Mouse (Mus musculus) lung, embryonic 16.5 days (tissue): Measurements from ENCODE around the gene Pomp. TPM values are rescaled to one million over a fixed set of nuclear protein-coding genes. Genes with fewer than 3 reads are reported as not detected.

Experiments used
- polyA plus RNA-seq: library from polyadenylated mRNA; unstranded; fragments of >200 nt; fragmentation: Nextera tagmentation; extraction: Ambion mirVana; gene quantifications from 2 replicates; pipeline ENCODE4 v1.2.1, GENCODE M21; 2015

Pomp gene
- polyA plus RNA-seq, 1 experiment from 2014 or later = 486 TPM

Other genes starting within 250 kb of the Pomp start
- 15.6 and 16.7 TPM in 2 replicates for gene Flt1, start 134.4 kb upstream of the Pomp start, polyA plus RNA-seq
- gene Slc46a3, start 34.4 kb downstream of the Pomp start, polyA plus RNA-seq = 5.0 and 6.2 TPM in 2 replicates
- gene Mtus2, start 96.9 kb downstream of the Pomp start, polyA plus RNA-seq = 9.3 and 9.6 TPM in 2 replicates